Mouse (Mus musculus): ENCODE results near the gene Zdhhc25. TPM values are rescaled to one million over a fixed set of nuclear protein-coding genes. Genes with fewer than 3 reads are reported as not detected.

Zdhhc25 gene
- polyA plus RNA-seq, 1 experiment from 2014 or later, result not detected

GRCm38 (mm10) chr15:88570697-88571096 lies 29.4 kb upstream of the Zdhhc25 start:
- WGBS, result 75% methylated on average over 17 of the region's 17 CpGs
- no peak overlapping the region for H3K27ac ChIP-seq (replicated peaks in 1 of 2; ENCODE audit: control insufficient read depth in 1 of 2, insufficient read depth in 1 of 2, low read depth in 2 of 2, low read length in 2 of 2)
- no peaks in the 10 kb centered on the region for H3K4me1 ChIP-seq (ENCODE audit: control insufficient read depth in 2 of 2, insufficient read depth in 2 of 2, low read length in 2 of 2)
- no peak for ATAC-seq (ENCODE audit: insufficient number of reproducible peaks, insufficient read depth, low FRiP score, low read depth)
- no peak overlapping the region for H3K9ac ChIP-seq (ENCODE audit: low read length)
- no peaks in the 10 kb centered on the region for H3K36me3 ChIP-seq (ENCODE audit: control insufficient read depth, insufficient read depth, low read length)
- H3K4me2 ChIP-seq (ENCODE audit: low read length), result no peak overlapping the region
- H3K4me3 ChIP-seq (ENCODE audit: control insufficient read depth in 1 of 2, insufficient read depth in 1 of 2, low read depth in 1 of 2, low read length in 2 of 2), result no peak overlapping the region
- no peaks in the 10 kb centered on the region for H3K9me3 ChIP-seq (ENCODE audit: control insufficient read depth, low read length)
- no peaks in the 10 kb centered on the region for H3K27me3 ChIP-seq (ENCODE audit: control insufficient read depth, insufficient read depth, low read length)

GRCm38 (mm10) chr15:88579461-88579860 lies 20.6 kb upstream of the Zdhhc25 start:
- ATAC-seq (ENCODE audit: insufficient number of reproducible peaks, insufficient read depth, low FRiP score, low read depth), result no peak; the same call in 1 of the 2 replicates
- no peak overlapping the region for H3K4me3 ChIP-seq (ENCODE audit: control insufficient read depth in 1 of 2, insufficient read depth in 1 of 2, low read depth in 1 of 2, low read length in 2 of 2)
- H3K27ac ChIP-seq (replicated peaks in 1 of 2; ENCODE audit: control insufficient read depth in 1 of 2, insufficient read depth in 1 of 2, low read depth in 2 of 2, low read length in 2 of 2), result no peak overlapping the region
- H3K27me3 ChIP-seq (ENCODE audit: control insufficient read depth, insufficient read depth, low read length), result no peaks in the 10 kb centered on the region
- H3K36me3 ChIP-seq (ENCODE audit: control insufficient read depth, insufficient read depth, low read length), result no peaks in the 10 kb centered on the region
- H3K9me3 ChIP-seq (ENCODE audit: control insufficient read depth, low read length), result no peaks in the 10 kb centered on the region
- 82% methylated on average over 6 of the region's 6 CpGs for WGBS
- no peaks in the 10 kb centered on the region for H3K4me1 ChIP-seq (ENCODE audit: control insufficient read depth in 2 of 2, insufficient read depth in 2 of 2, low read length in 2 of 2)
- no peak overlapping the region for H3K4me2 ChIP-seq (ENCODE audit: low read length)
- H3K9ac ChIP-seq (ENCODE audit: low read length), result no peak overlapping the region

GRCm38 (mm10) chr15:88602496-88602895 lies 2.4 kb downstream of the Zdhhc25 start:
- ATAC-seq (ENCODE audit: insufficient number of reproducible peaks, insufficient read depth, low FRiP score, low read depth), result no peak
- 83% methylated on average over 3 of the region's 3 CpGs for WGBS

GRCm38 (mm10) chr15:88603091-88603732 lies 3.1 kb downstream of the Zdhhc25 start:
- H3K9ac ChIP-seq (ENCODE audit: low read length), result no peak overlapping the region
- H3K27ac ChIP-seq (replicated peaks in 1 of 2; ENCODE audit: control insufficient read depth in 1 of 2, insufficient read depth in 1 of 2, low read depth in 2 of 2, low read length in 2 of 2), result no peak overlapping the region
- no peaks in the 10 kb centered on the region for H3K27me3 ChIP-seq (ENCODE audit: control insufficient read depth, insufficient read depth, low read length)
- no peak overlapping the region for H3K4me3 ChIP-seq (ENCODE audit: control insufficient read depth in 1 of 2, insufficient read depth in 1 of 2, low read depth in 1 of 2, low read length in 2 of 2)
- no peak overlapping the region for H3K4me2 ChIP-seq (ENCODE audit: low read length)
- 56% methylated on average over 9 of the region's 9 CpGs for WGBS
- H3K4me1 ChIP-seq (ENCODE audit: control insufficient read depth in 2 of 2, insufficient read depth in 2 of 2, low read length in 2 of 2), result no peaks in the 10 kb centered on the region
- H3K9me3 ChIP-seq (ENCODE audit: control insufficient read depth, low read length), result 0 out of 2 replicates have a peak, but pooled peaks cover 3% of the 10 kb centered on the region
- H3K36me3 ChIP-seq (ENCODE audit: control insufficient read depth, insufficient read depth, low read length), result no peaks in the 10 kb centered on the region
- ATAC-seq (ENCODE audit: insufficient number of reproducible peaks, insufficient read depth, low FRiP score, low read depth), result no peak

More at GRCm38 (mm10) chr15:88602496-88602895, 2.4 kb downstream of the Zdhhc25 start:
- H3K4me2 ChIP-seq (ENCODE audit: low read length), result no peak overlapping the region
- no peak overlapping the region for H3K27ac ChIP-seq (replicated peaks in 1 of 2; ENCODE audit: control insufficient read depth in 1 of 2, insufficient read depth in 1 of 2, low read depth in 2 of 2, low read length in 2 of 2)
- H3K4me1 ChIP-seq (ENCODE audit: control insufficient read depth in 2 of 2, insufficient read depth in 2 of 2, low read length in 2 of 2), result no peaks in the 10 kb centered on the region
- H3K9me3 ChIP-seq (ENCODE audit: control insufficient read depth, low read length), result 0 out of 2 replicates have a peak, but pooled peaks cover 3% of the 10 kb centered on the region
- H3K36me3 ChIP-seq (ENCODE audit: control insufficient read depth, insufficient read depth, low read length), result no peaks in the 10 kb centered on the region
- H3K4me3 ChIP-seq (ENCODE audit: control insufficient read depth in 1 of 2, insufficient read depth in 1 of 2, low read depth in 1 of 2, low read length in 2 of 2), result no peak overlapping the region
- no peaks in the 10 kb centered on the region for H3K27me3 ChIP-seq (ENCODE audit: control insufficient read depth, insufficient read depth, low read length)
- no peak overlapping the region for H3K9ac ChIP-seq (ENCODE audit: low read length)

GRCm38 (mm10) chr15:88603733-88604119 lies 3.6 kb downstream of the Zdhhc25 start:
- H3K27me3 ChIP-seq (ENCODE audit: control insufficient read depth, insufficient read depth, low read length), result no peaks in the 10 kb centered on the region
- ATAC-seq (ENCODE audit: insufficient number of reproducible peaks, insufficient read depth, low FRiP score, low read depth), result no peak
- no peak overlapping the region for H3K27ac ChIP-seq (replicated peaks in 1 of 2; ENCODE audit: control insufficient read depth in 1 of 2, insufficient read depth in 1 of 2, low read depth in 2 of 2, low read length in 2 of 2)
- no peaks in the 10 kb centered on the region for H3K36me3 ChIP-seq (ENCODE audit: control insufficient read depth, insufficient read depth, low read length)
- H3K4me3 ChIP-seq (ENCODE audit: control insufficient read depth in 1 of 2, insufficient read depth in 1 of 2, low read depth in 1 of 2, low read length in 2 of 2), result no peak overlapping the region
- WGBS, result 79% methylated on average over 1 of the region's 1 CpGs
- H3K9me3 ChIP-seq (ENCODE audit: control insufficient read depth, low read length), result 0 out of 2 replicates have a peak, but pooled peaks cover 3% of the 10 kb centered on the region
- H3K9ac ChIP-seq (ENCODE audit: low read length), result no peak overlapping the region
- no peaks in the 10 kb centered on the region for H3K4me1 ChIP-seq (ENCODE audit: control insufficient read depth in 2 of 2, insufficient read depth in 2 of 2, low read length in 2 of 2)
- H3K4me2 ChIP-seq (ENCODE audit: low read length), result no peak overlapping the region

GRCm38 (mm10) chr15:88604669-88605414 lies 4.7 kb downstream of the Zdhhc25 start:
- H3K4me2 ChIP-seq (ENCODE audit: low read length), result no peak overlapping the region
- no peak overlapping the region for H3K4me3 ChIP-seq (ENCODE audit: control insufficient read depth in 1 of 2, insufficient read depth in 1 of 2, low read depth in 1 of 2, low read length in 2 of 2)
- H3K4me1 ChIP-seq (ENCODE audit: control insufficient read depth in 2 of 2, insufficient read depth in 2 of 2, low read length in 2 of 2), result no peaks in the 10 kb centered on the region
- H3K27ac ChIP-seq (replicated peaks in 1 of 2; ENCODE audit: control insufficient read depth in 1 of 2, insufficient read depth in 1 of 2, low read depth in 2 of 2, low read length in 2 of 2), result no peak overlapping the region
- WGBS, result 77% methylated on average over 17 of the region's 17 CpGs
- H3K9me3 ChIP-seq (ENCODE audit: control insufficient read depth, low read length), result 0 out of 2 replicates have a peak, but pooled peaks cover 3% of the 10 kb centered on the region
- no peak overlapping the region for H3K9ac ChIP-seq (ENCODE audit: low read length)
- no peaks in the 10 kb centered on the region for H3K27me3 ChIP-seq (ENCODE audit: control insufficient read depth, insufficient read depth, low read length)
- H3K36me3 ChIP-seq (ENCODE audit: control insufficient read depth, insufficient read depth, low read length), result no peaks in the 10 kb centered on the region
- ATAC-seq (ENCODE audit: insufficient number of reproducible peaks, insufficient read depth, low FRiP score, low read depth), result no peak

- Histone ChIP-seq H3K27ac (replicated peaks in 1 of 2; ENCODE audit: control insufficient read depth in 1 of 2, insufficient read depth in 1 of 2, low read depth in 2 of 2, low read length in 2 of 2) (no peak overlapping the region), H3K27me3 (ENCODE audit: control insufficient read depth, insufficient read depth, low read length) (no peaks in the 10 kb centered on the region), H3K9me3 (ENCODE audit: control insufficient read depth, low read length) (0 out of 2 replicates have a peak, but pooled peaks cover 3% of the 10 kb centered on the region), H3K4me3 (ENCODE audit: control insufficient read depth in 1 of 2, insufficient read depth in 1 of 2, low read depth in 1 of 2, low read length in 2 of 2) (no peak overlapping the region), H3K9ac (ENCODE audit: low read length) (no peak overlapping the region), H3K36me3 (ENCODE audit: control insufficient read depth, insufficient read depth, low read length) (no peaks in the 10 kb centered on the region), H3K4me1 (ENCODE audit: control insufficient read depth in 2 of 2, insufficient read depth in 2 of 2, low read length in 2 of 2) (no peaks in the 10 kb centered on the region), H3K4me2 (ENCODE audit: low read length) (no peak overlapping the region)
- ATAC-seq (ENCODE audit: insufficient number of reproducible peaks, insufficient read depth, low FRiP score, low read depth), result no peak
- WGBS, result 74% methylated on average over 5 of the region's 5 CpGs
These were observed 5.3 kb downstream of the Zdhhc25 start for GRCm38 (mm10) chr15:88605415-88605785.

Data from heart, embryonic 14.5 days (tissue).